Mouse (Mus musculus): Measurements from ENCODE around the gene Thrb.

- TF ChIP-seq POLR2A (IDR thresholded peaks at IDR 0.05; ENCODE audit: borderline replicate concordance, control insufficient read depth, low read depth, low read length) (no peak), CTCF (IDR thresholded peaks at IDR 0.05; ENCODE audit: control insufficient read depth, insufficient read depth, low read length) (no peak)
These were observed 162.7 kb downstream of the Thrb start for GRCm38 (mm10) chr14:17822754-17823153.
